Mouse (Mus musculus) neural tube, embryonic 11.5 days (tissue): ENCODE measurements around the gene Wdr45. TPM values are rescaled to one million over a fixed set of nuclear protein-coding genes. Genes with fewer than 3 reads are reported as not detected.
A peak's percentile ranks its signal among the peaks of the same experiment; 100 is the strongest.

Experiments used
- ATAC-seq: fragments of 200-750 bp; cut with Nextera tagmentation; 2 replicates; pipeline ENCODE4 v1.8.0; 2017; ENCODE audit warnings: moderate number of reproducible peaks, mild to moderate bottlenecking, moderate TSS enrichment, moderate library complexity; ENCODE audit not compliant: insufficient read depth, low FRiP score, low TSS enrichment
- DNase-seq: peaks from one replicate; pipeline ENCODE4 v3.0.0-alpha.2; 2015; ENCODE audit warnings: low spot score
- H3K27ac ChIP-seq: fragments of 300-500 bp; sonication (generic); 2 replicates; pipeline ENCODE4 v1.5.1; 2014; ENCODE audit warnings: low read depth, mild to moderate bottlenecking, low read length
- H3K27me3 ChIP-seq: fragments of 300-500 bp; sonication (generic); 2 replicates; pipeline ENCODE4 v1.6.1; 2014; ENCODE audit warnings: mild to moderate bottlenecking, low read length, mixed read lengths; ENCODE audit not compliant: control insufficient read depth, insufficient read depth
- H3K36me3 ChIP-seq: fragments of 300-500 bp; sonication (generic); 2 replicates; pipeline ENCODE4 v1.6.1; 2014; ENCODE audit warnings: mild to moderate bottlenecking, low read length, moderate library complexity, mixed read lengths; ENCODE audit not compliant: control insufficient read depth, insufficient read depth
- H3K4me1 ChIP-seq: fragments of 300-500 bp; sonication (generic); 2 replicates; pipeline ENCODE4 v1.6.1; 2014; ENCODE audit warnings: low read length, mixed read lengths; ENCODE audit not compliant: control insufficient read depth, insufficient read depth
- H3K4me2 ChIP-seq: fragments of 300-500 bp; sonication (generic); 2 replicates; pipeline ENCODE4 v1.6.1; 2014; ENCODE audit warnings: low read depth, mild to moderate bottlenecking, moderate library complexity
- H3K4me3 ChIP-seq: fragments of 300-500 bp; sonication (generic); 2 replicates; pipeline ENCODE4 v1.5.1; 2014; ENCODE audit warnings: low read depth, low read length
- H3K9ac ChIP-seq: fragments of 300-500 bp; sonication (generic); 2 replicates; pipeline ENCODE4 v1.6.1; 2014; ENCODE audit warnings: mild to moderate bottlenecking, low read length
- H3K9me3 ChIP-seq: fragments of 300-500 bp; sonication (generic); 2 replicates; pipeline ENCODE4 v1.6.1; 2016; ENCODE audit warnings: low read length; ENCODE audit not compliant: control insufficient read depth
- WGBS: fragments of 180-500 bp; shearing (Covaris S2); extraction: QIAGEN DNeasy Blood & Tissue Kit; methylation state at CpG from one replicate; pipeline ENCODE4 v1.1.7; 2014; 5-methylcytosine and 5-hydroxymethylcytosine counted together
- polyA plus RNA-seq: library from polyadenylated mRNA; unstranded; fragments of >200 nt; fragmentation: Nextera tagmentation; extraction: Ambion mirVana; gene quantifications from 2 replicates; pipeline ENCODE4 v1.2.1, GENCODE M21; 2014

Gene Wdr45
- polyA plus RNA-seq, 1 experiment from 2014 or later: 17.8 TPM

GRCm38 (mm10) chrX:7727176-7727575 is 13.0 kb downstream of the Wdr45 start:
- Histone ChIP-seq H3K9me3 (no peaks in the 10 kb centered on the region), H3K4me2 (no peak overlapping the region), H3K27ac (no peak overlapping the region), H3K9ac (no peak overlapping the region), H3K27me3 (no peaks in the 10 kb centered on the region), H3K4me1 (no peaks in the 10 kb centered on the region), H3K4me3 (no peak overlapping the region), H3K36me3 (no peaks in the 10 kb centered on the region)
- 90% methylated on average over 13 of the region's 13 CpGs for WGBS
- DNase-seq (no peak), ATAC-seq (no peak)

DNA sequence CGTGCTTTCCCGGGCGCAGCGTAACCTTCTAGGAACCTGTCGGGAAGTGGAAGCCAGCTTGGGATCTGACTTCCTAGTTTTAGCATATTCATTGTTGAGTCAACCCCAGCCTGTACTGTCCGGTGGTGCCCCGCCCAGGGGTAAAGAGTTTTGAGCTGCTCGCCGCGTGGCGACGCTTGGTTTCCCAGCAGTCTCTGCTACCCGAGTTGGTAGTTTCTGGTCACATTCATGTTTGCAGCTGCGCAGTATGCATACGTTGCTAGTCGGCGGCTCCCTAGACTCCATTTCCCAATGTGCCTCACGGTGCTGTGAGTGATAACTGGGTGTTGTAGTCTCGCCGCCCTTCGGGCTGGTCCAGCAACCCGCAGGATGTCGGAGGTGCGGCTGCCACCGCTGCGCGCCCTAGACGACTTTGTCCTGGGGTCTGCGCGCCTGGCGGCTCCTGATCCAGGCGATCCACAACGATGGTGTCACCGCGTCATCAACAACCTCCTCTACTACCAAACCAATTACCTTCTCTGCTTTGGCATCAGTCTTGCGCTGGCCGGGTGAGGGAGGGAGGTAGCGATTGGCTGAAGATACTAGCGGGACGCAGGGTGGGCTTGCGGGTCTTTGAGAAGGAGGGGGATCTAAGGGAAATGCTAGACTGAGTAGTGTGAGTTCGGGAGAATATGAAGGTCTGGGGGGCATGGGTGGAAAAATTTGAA is 14.2 kb downstream of the Wdr45 start, which contains the start of gene Praf2:
TSS of gene Praf2 (plus strand) at position 225 of the 707 bp plus-strand sequence.
- no peaks in the 10 kb centered on the region for H3K4me1 ChIP-seq
- 0 out of 2 replicates have a peak within 1 kb of the TSS, but pooled peaks have one; percentile 46 for H3K27ac ChIP-seq
- DNase-seq (peak; percentile 75), ATAC-seq (peak; percentile 92)
- no peaks in the 10 kb centered on the region for H3K36me3 ChIP-seq
- H3K27me3 ChIP-seq: no peaks in the 10 kb centered on the region
- peak within 1 kb of the TSS; percentile 41 for H3K9ac ChIP-seq
- no peaks in the 10 kb centered on the region for H3K9me3 ChIP-seq
- H3K4me3 ChIP-seq: peak within 1 kb of the TSS; percentile 40
- peak within 1 kb of the TSS; percentile 55 for H3K4me2 ChIP-seq
- WGBS: 21% methylated on average over 42 of the region's 42 CpGs

- Histone ChIP-seq H3K4me3 (peak overlapping the region; percentile 40), H3K36me3 (no peaks in the 10 kb centered on the region), H3K4me1 (no peaks in the 10 kb centered on the region), H3K27ac (no peak overlapping the region), H3K27me3 (no peaks in the 10 kb centered on the region), H3K4me2 (peak overlapping the region; percentile 55), H3K9me3 (no peaks in the 10 kb centered on the region), H3K9ac (peak overlapping the region; percentile 41)
- WGBS: 30% methylated on average over 4 of the region's 4 CpGs
- DNase-seq (no peak), ATAC-seq (peak; percentile 30; the same call in 1 of the 2 replicates)
Measured at GRCm38 (mm10) chrX:7728922-7729265, 14.8 kb downstream of the Wdr45 start.

GRCm38 (mm10) chrX:7733571-7734156 is 19.5 kb downstream of the Wdr45 start:
- Histone ChIP-seq H3K9ac (no peak overlapping the region), H3K27ac (no peak overlapping the region), H3K9me3 (no peaks in the 10 kb centered on the region), H3K4me3 (no peak overlapping the region), H3K4me1 (no peaks in the 10 kb centered on the region), H3K36me3 (no peaks in the 10 kb centered on the region), H3K4me2 (no peak overlapping the region), H3K27me3 (no peaks in the 10 kb centered on the region)
- no peak for ATAC-seq
- WGBS: 30% methylated on average over 22 of the region's 26 CpGs
- peak; percentile 66 for DNase-seq

GRCm38 (mm10) chrX:7739336-7740081 is 25.4 kb downstream of the Wdr45 start:
- no peak overlapping the region for H3K9ac ChIP-seq
- no peak for DNase-seq
- 76% methylated on average over 14 of the region's 14 CpGs for WGBS

GRCm38 (mm10) chrX:7740082-7740819 is 26.1 kb downstream of the Wdr45 start:
- H3K9me3 ChIP-seq: no peaks in the 10 kb centered on the region
- no peak overlapping the region for H3K4me2 ChIP-seq
- no peaks in the 10 kb centered on the region for H3K27me3 ChIP-seq
- no peak overlapping the region for H3K9ac ChIP-seq
- no peak for DNase-seq
- no peaks in the 10 kb centered on the region for H3K36me3 ChIP-seq
- 70% methylated on average over 10 of the region's 10 CpGs for WGBS
- no peak overlapping the region for H3K27ac ChIP-seq
- no peaks in the 10 kb centered on the region for H3K4me1 ChIP-seq
- no peak for ATAC-seq
- H3K4me3 ChIP-seq: no peak overlapping the region

More at GRCm38 (mm10) chrX:7739336-7740081, 25.4 kb downstream of the Wdr45 start:
- Histone ChIP-seq H3K4me1 (no peaks in the 10 kb centered on the region), H3K9me3 (no peaks in the 10 kb centered on the region), H3K36me3 (no peaks in the 10 kb centered on the region), H3K27ac (no peak overlapping the region), H3K4me2 (no peak overlapping the region), H3K27me3 (no peaks in the 10 kb centered on the region), H3K4me3 (no peak overlapping the region)
- ATAC-seq: no peak

DNA sequence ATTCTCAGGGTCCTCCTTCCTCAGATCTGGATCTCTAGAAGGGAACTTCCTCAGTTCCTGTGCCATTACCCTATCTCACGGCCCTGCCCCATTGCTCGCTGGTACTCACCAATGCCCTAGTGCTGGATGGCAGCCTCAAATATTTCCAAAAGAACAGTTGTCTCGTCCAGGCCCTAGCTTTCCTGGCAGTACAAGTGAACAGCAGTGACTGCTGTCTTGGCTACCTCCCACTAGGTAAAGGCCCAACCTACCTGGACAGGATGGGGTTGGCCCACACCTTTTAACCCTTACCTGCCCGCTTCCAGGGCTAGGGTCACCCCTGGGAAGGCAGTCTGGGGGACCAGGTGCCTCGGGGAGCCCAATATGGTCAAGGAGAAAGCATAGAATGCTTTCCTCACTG is 27.0 kb downstream of the Wdr45 start:
- H3K27me3 ChIP-seq: no peaks in the 10 kb centered on the region
- ATAC-seq: no peak
- H3K4me3 ChIP-seq: no peak overlapping the region
- no peaks in the 10 kb centered on the region for H3K9me3 ChIP-seq
- H3K9ac ChIP-seq: no peak overlapping the region
- no peaks in the 10 kb centered on the region for H3K36me3 ChIP-seq
- DNase-seq: no peak
- no peak overlapping the region for H3K27ac ChIP-seq
- 76% methylated on average over 5 of the region's 5 CpGs for WGBS
- H3K4me2 ChIP-seq: no peak overlapping the region
- H3K4me1 ChIP-seq: no peaks in the 10 kb centered on the region

GRCm38 (mm10) chrX:7743470-7743869 is 29.3 kb downstream of the Wdr45 start:
- no peak overlapping the region for H3K27ac ChIP-seq
- H3K9ac ChIP-seq: no peak overlapping the region
- no peaks in the 10 kb centered on the region for H3K36me3 ChIP-seq
- no peak overlapping the region for H3K4me3 ChIP-seq
- no peaks in the 10 kb centered on the region for H3K27me3 ChIP-seq
- H3K9me3 ChIP-seq: no peaks in the 10 kb centered on the region
- no peak overlapping the region for H3K4me2 ChIP-seq
- ATAC-seq (no peak), DNase-seq (no peak)
- 51% methylated on average over 5 of the region's 5 CpGs for WGBS
- H3K4me1 ChIP-seq: no peaks in the 10 kb centered on the region
